Mouse (Mus musculus) T-helper 1 cell (primary cell): ENCODE results near the gene Otx1.

Source experiments
- in situ Hi-C: fragments of 300-600 bp; cut with MboI, MseI; formaldehyde crosslinking; loops from one replicate; pipeline ENCODE4 v1.15.1; 2025; ENCODE audit warnings: high pct_unique_total_duplicates

Otx1 gene

DNA sequence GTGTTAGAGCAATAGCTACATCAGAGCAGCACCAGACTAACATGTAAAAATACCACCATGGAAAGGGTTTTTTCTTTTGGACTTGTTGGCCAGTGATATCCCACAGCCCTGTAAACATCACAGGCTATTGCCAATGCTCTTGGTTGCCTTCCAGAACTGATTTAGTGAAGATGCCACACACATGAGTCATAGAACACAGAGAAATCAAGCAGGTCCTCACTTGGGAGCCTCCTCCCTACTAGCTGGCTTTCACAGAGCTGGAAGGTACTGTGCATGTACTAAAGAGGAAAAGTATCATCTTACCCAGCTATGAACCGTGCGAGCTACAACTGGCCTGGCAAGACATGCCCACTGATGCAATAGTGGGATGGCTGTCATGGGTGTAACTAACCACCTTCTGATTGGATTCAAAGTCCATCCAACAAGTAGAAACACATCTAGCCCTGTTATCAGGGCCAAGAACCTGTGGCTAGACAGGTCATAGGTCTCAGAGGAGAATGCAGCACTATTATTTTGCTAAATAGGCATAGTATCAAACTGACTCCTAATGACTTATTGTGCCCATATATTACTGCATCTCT lies 51.0 kb downstream of the Otx1 start:
- in situ Hi-C loops, result no loop called here

DNA sequence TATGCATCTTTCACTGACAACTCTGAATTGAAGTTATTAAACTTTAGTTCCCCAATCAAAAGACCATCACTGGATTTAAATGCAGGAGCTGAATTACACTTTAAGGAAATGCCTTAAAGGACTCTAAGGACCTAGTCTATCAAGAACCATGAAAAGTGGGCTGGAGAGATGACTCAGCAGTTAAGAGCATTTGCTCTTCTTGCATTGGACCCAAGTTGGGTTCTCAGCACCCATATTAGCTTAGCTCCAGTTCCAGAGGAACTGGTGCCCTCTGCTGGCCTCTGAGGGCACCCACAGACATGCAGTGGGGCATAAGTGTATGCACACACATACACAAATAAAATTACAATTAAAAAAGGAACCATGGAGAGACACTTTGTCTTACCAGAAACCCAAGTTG lies 52.6 kb downstream of the Otx1 start:
- in situ Hi-C loops, result no loop called here
